Mouse (Mus musculus): ENCODE results near the gene Tpi1. TPM values are rescaled to one million over a fixed set of nuclear protein-coding genes. Genes with fewer than 3 reads are reported as not detected.

Tpi1 gene
- total RNA-seq, 2 experiments from 2014 or later: 2,224 to 2,391 TPM

DNA sequence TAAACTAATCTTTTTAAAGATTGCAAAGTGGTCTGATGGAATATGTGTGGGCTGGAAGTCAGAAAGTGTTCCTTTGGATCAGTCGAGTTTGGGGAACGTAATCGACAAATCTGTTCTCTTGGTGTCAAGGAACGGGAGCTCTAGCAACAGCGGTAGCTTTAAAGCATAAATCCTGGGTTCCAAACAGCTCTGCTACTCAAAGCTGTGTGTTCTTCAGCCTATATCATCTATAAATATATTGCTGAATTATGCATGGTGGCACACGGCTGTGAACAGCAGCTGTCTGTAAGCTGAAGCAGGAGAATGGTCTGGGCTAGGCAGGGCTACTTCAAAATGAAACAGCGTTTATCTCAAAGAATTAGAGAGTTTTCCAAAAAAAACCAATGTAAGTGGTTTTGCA lies 33.2 kb downstream of the Tpi1 start:
- Histone ChIP-seq H3K27ac (no peak overlapping the region), H3K4me3 (no peak overlapping the region)
- intact Hi-C loops (cut with DNase I): no loop called here
- no peak for DNase-seq
- TF ChIP-seq CTCF (IDR thresholded peaks at IDR 0.05): no peak

DNA sequence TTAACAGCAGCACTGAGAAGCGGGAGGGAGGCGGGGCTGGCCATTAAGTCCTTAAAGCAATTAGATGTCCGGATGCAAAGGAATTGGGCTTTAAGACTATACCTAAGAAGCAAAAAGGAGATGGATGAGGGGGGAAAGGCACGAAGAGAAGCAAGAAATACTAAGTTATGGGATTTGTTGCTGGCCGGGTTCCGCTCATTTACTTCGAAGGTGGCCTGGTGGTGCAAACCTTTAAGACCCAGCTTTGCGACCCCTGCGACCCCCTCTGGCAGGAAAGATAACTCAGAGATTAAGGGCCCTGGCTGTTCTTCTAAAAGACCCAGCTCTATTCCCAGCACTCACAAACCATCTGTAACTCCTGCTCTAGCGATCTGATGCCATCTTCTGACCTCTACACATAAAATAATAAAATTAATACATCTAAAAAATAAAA lies 34.1 kb downstream of the Tpi1 start:
- Histone ChIP-seq H3K27ac (peak overlapping the region; percentile 58; the same call in 1 of the 2 replicates), H3K4me3 (peak overlapping the region; percentile 57)
- intact Hi-C loops (cut with DNase I): no loop called here
- DNase-seq: no peak
- TF ChIP-seq CTCF (IDR thresholded peaks at IDR 0.05): no peak

DNA sequence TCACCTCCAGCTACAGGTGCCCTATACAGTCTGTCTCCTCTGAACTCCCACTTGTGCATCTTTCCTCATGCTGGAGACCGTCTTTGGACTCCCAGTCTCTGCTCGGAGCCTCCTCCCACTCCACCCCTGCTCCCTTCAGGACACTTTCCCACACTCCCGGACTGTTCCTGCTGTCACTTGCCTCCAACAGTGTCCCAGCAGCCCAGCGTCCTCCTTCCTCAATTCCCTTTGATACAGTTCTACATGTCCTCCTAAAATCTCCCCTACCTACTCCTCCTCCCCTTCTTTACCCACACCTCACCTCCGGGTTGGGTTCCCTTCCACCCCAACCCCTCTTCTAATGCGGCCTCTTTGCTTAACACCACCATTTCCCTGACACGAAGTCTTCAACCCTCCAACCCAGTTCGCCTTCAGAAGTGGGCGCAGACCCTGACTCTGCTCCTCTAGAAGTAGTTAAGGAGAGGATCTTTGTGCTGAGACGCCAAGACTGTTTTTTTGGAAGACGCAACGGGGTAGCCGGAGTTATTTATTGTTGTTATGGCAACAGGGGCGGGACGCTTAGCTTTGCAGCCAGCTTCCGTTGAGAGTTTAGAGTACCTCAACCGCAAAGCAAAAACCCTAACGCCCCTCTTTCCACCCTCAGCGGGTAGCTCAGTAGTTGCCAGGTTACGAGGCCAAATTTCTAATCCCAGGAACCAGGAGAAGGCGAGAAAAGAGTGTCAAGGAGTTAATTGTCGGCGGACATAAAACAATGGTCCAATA lies 34.7 kb downstream of the Tpi1 start, which contains the start of gene Lrrc23:
Lrrc23 (minus strand) TSS at position 506 of the 762 bp plus-strand sequence.
- Histone ChIP-seq H3K27ac (peak within 1 kb of the TSS; percentile 58), H3K4me3 (peak within 1 kb of the TSS; percentile 57)
- DNase-seq: no peak
- no peak for TF ChIP-seq CTCF (IDR thresholded peaks at IDR 0.05)
- intact Hi-C loops (cut with DNase I): no loop called here

DNA sequence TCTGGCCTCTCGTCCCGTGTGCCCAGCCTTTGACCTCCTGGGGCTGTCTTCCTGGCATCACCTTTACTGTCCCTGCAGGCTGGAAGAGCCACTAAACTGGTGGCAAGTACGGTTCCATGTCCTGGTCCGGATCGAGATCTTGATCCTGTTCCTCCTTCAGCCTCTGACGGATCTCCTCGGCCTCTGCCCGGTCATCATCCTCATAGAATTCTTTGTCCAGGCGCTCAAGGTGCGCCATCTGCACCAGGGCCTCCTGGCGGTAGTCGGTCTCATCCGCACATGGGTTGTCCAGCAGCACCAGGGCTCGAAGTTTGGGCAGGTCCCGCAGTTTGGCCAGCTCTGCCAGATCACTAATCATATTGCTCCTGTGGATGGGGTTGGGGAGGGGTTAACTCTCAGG lies 43.6 kb downstream of the Tpi1 start:
- TF ChIP-seq CTCF (IDR thresholded peaks at IDR 0.05): no peak
- no peak for DNase-seq
- intact Hi-C loops (cut with DNase I): no loop called here
- no peak overlapping the region for H3K4me3 ChIP-seq
- H3K27ac ChIP-seq: no peak overlapping the region

DNA sequence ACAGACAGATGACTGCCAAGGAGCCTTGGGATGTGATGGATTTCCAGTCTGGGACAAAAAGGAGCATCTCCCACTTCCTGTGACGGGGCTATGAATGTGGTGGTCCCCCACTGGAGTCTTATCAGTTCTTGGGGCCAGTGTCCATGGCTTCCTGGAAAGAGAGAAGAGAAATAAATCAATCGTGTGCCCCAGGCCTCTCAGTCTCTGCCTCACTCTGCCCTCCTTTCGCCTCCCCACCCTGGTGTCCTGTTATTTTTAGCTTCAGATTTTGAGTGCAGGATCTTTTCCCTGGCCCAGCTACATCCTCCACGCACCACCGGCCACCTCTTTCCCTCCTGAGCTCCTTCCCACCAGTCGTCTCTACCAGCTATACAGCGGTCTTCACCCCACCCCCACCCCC lies 44.1 kb downstream of the Tpi1 start:
- TF ChIP-seq CTCF (IDR thresholded peaks at IDR 0.05): no peak
- H3K4me3 ChIP-seq: peak overlapping the region; percentile 78
- intact Hi-C loops (cut with DNase I): no loop called here
- no peak for DNase-seq
- no peak overlapping the region; the same call in 1 of the 2 replicates for H3K27ac ChIP-seq

DNA sequence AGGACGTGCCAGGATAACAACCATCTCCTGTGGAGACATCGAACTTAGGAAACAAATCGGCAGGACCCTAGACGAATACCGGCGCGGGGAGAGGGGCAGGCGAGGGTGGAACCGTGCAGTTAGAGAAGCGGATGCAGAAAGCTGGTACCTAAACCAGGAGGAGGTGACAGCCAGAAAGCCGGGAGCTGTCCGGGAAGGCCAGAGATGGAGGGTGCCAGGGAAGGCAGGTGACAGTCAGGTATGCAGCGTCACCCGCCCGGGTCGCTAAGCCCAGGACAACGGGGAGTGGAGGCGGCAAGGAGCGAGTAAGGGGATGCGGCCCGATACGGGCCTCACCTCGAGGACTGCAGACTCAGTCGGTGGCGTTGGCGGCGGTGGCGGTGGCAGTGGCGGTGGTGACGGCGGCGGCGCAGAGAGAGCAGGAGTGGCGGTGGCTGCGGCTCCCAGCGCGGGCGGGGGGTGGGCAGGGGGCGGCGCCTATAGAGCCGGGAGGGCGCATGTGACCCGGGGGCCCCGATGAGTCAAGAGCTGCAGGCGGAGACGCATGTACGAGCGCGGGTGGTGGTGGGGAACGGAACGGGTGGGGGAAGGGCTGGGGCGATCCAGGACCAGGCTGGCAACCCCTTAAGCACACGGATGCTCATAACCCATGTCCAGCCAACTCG lies 44.9 kb downstream of the Tpi1 start, which contains the start of gene Eno2:
Eno2 (minus strand) TSS at position 573 of the 665 bp plus-strand sequence.
- Histone ChIP-seq H3K27ac (peak within 1 kb of the TSS; percentile 71), H3K4me3 (peak within 1 kb of the TSS; percentile 78)
- no peak for TF ChIP-seq CTCF (IDR thresholded peaks at IDR 0.05)
- intact Hi-C loops (cut with DNase I): loop anchor here (10.0 kb wide), 1 partner anchor 264 kb away; no protein-coding TSS in a partner anchor
- peak; percentile 61 for DNase-seq

DNA sequence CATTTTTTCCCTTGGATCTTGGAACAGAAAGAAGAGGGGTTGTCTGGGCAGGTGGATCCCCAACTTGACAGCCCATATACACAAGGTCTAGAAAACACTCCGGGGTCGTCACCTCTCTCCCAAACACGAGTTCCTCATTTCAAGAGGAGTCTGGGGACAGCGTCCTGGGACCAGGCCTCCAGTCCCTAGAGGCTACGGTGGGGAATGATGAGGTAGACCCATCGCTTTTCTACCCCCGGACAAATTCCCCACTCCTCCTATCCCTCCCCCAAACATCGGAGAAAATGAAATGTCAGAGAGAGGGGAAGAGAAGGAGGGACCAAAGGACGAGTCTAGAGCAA lies 45.4 kb downstream of the Tpi1 start:
- intact Hi-C loops (cut with DNase I): loop anchor here (10.0 kb wide), 1 partner anchor 264 kb away; no protein-coding TSS in a partner anchor
- DNase-seq: no peak
- H3K4me3 ChIP-seq: peak overlapping the region; percentile 78
- peak overlapping the region; percentile 71; the same call in 1 of the 2 replicates for H3K27ac ChIP-seq
- no peak for TF ChIP-seq CTCF (IDR thresholded peaks at IDR 0.05)

DNA sequence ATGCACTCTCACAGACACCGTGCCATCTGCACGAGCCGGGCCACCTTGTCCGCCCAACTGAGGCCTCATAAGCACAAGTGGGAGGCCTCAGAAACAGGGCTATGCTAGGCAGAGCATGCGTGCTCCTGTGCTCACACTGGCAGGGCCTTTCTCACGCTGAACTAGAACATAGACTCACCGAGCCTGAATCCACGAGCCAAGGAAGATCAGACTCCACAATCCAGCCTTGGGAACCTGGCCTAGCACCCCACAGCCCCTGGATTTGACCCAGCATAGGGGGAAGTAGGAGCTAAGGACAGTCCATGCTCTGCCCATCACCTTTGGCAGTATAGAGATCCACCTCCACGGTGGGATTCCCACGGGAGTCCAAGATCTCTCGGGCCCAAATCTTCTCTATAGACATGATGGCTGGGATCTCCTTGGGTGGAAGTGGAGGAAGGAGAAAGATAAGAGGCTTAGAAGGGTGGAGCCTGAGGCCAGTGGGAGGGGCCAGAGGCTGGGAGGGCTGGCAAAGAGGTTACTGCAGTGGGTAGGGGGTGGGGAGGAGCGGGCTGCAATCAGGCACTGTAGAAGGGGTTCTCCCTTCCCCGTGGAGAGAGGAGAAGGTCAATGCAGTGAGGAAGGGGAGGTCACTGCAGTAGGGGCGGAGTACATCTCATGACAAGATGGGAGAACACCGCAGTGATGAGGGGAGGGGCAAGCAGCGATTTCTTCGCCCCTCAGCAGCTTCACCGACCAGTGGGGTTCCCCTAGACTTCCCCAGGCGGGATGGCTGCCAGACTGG lies 46.0 kb downstream of the Tpi1 start:
- Histone ChIP-seq H3K27ac (peak overlapping the region; percentile 12; the same call in 1 of the 2 replicates), H3K4me3 (peak overlapping the region; percentile 78)
- intact Hi-C loops (cut with DNase I): loop anchor here (10.0 kb wide), 1 partner anchor 263 kb away; no protein-coding TSS in a partner anchor
- DNase-seq: no peak
- no peak for TF ChIP-seq CTCF (IDR thresholded peaks at IDR 0.05)

DNA sequence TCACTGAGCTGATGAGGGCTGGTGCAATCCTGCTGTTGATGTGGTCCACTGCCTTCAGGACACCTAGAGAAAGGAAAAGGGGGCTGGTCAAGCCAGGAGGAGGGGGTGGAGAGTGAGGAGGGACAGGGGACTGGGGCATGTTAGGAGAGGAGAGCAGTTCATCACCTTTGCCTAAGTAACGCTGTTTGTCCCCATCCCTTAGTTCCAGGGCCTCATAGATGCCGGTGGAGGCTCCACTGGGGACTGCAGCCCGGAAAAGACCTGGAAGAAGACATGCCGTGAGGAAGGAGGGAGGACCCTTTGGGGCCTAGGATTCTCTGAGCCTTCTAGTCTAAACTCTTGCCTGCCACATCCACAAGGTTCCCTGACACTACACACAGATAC lies 46.6 kb downstream of the Tpi1 start:
- no peak overlapping the region for H3K4me3 ChIP-seq
- no peak for DNase-seq
- TF ChIP-seq CTCF (IDR thresholded peaks at IDR 0.05): no peak
- intact Hi-C loops (cut with DNase I): loop anchor here (10.0 kb wide), 1 partner anchor 263 kb away; no protein-coding TSS in a partner anchor
- no peak overlapping the region for H3K27ac ChIP-seq

DNA sequence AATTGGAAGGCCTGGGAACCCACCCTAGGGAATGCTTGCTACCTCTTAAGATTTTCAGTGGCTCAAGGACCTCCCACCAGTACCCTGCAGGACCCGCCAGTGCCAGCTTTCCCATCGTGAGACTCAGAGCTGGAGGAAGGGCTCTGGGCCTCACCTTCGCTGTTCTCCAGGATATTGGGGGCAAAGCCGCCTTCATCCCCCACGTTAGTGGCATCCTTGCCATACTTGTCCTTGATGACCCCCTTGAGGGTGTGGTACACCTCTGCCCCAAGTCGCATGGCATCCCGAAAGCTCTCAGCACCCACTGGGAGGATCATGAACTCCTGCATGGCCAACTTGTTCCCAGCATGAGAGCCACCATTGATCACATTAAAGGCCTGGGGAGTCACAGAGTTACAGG lies 48.1 kb downstream of the Tpi1 start:
- Histone ChIP-seq H3K4me3 (no peak overlapping the region), H3K27ac (no peak overlapping the region)
- TF ChIP-seq CTCF (IDR thresholded peaks at IDR 0.05): no peak
- DNase-seq: no peak
- intact Hi-C loops (cut with DNase I): loop anchor here (10.0 kb wide), 1 partner anchor 261 kb away; no protein-coding TSS in a partner anchor

Other genes with a start within 250 kb of the Tpi1 start
- gene C1rb, start 244.0 kb downstream of the Tpi1 start, total RNA-seq (2021): 1 to 10 TPM in 1 of 2 experiments, under 1 TPM in 1; 0.36 to 1.2 TPM
- under 1 TPM; 0.31 to 0.39 TPM for gene C1s2, start 178.2 kb downstream of the Tpi1 start, total RNA-seq (2021)
- gene Lpcat3, start 151.3 kb downstream of the Tpi1 start, total RNA-seq (2021): 10 to 100 TPM; 14.6 to 19.0 TPM
- 10 to 100 TPM; 57.7 to 71.8 TPM for gene Emg1, start 102.1 kb downstream of the Tpi1 start, total RNA-seq (2021)
- gene Phb2, start 102.0 kb downstream of the Tpi1 start, total RNA-seq (2021): 100 to 1,000 TPM; 142 to 184 TPM
- gene Ptpn6, start 75.6 kb downstream of the Tpi1 start, total RNA-seq (2021): under 1 TPM; 0.61 to 0.87 TPM
- 100 to 1,000 TPM; 145 to 182 TPM for gene Grcc10, start 72.9 kb downstream of the Tpi1 start, total RNA-seq (2021)
- not detected for gene Gm45234, start 58.3 kb downstream of the Tpi1 start, total RNA-seq (2021)
- 10 to 100 TPM; 46.4 to 47.9 TPM for gene Atn1, start 57.8 kb downstream of the Tpi1 start, total RNA-seq (2021)
- 1 to 10 TPM; 1.2 to 2.0 TPM for gene Eno2, start 44.6 kb downstream of the Tpi1 start, total RNA-seq (2021)
- gene Lrrc23, start 34.6 kb downstream of the Tpi1 start, total RNA-seq (2021): under 1 TPM in 1 of 2 experiments, not detected in 1; 0.48 TPM
- 1 to 10 TPM; 2.0 to 2.5 TPM for gene Spsb2, start 5.6 kb downstream of the Tpi1 start, total RNA-seq (2021)
- 10 to 100 TPM; 43.4 to 50.1 TPM for gene Usp5, start 15.2 kb upstream of the Tpi1 start, total RNA-seq (2021)
- gene Cdca3, start 15.3 kb upstream of the Tpi1 start, total RNA-seq (2021): under 1 TPM; 0.26 to 0.31 TPM
- 1 to 10 TPM in 1 of 2 experiments, under 1 TPM in 1; 0.75 to 1.4 TPM for gene Gnb3, start 26.0 kb upstream of the Tpi1 start, total RNA-seq (2021)
- gene P3h3, start 43.5 kb upstream of the Tpi1 start, total RNA-seq (2021): 1 to 10 TPM; 4.1 to 7.1 TPM
- not detected for gene Gpr162, start 49.7 kb upstream of the Tpi1 start, total RNA-seq (2021)
- gene Cd4, start 73.9 kb upstream of the Tpi1 start, total RNA-seq (2021): not detected
- gene Lag3, start 97.4 kb upstream of the Tpi1 start, total RNA-seq (2021): under 1 TPM; 0.11 to 0.13 TPM
- 10 to 100 TPM; 65.5 to 99.4 TPM for gene Ptms, start 105.8 kb upstream of the Tpi1 start, total RNA-seq (2021)
- 100 to 1,000 TPM; 202 to 204 TPM for gene Mlf2, start 117.1 kb upstream of the Tpi1 start, total RNA-seq (2021)
- gene Cops7a, start 151.2 kb upstream of the Tpi1 start, total RNA-seq (2021): 100 to 1,000 TPM; 108 to 115 TPM
- under 1 TPM; 0.22 to 0.41 TPM for gene Pianp, start 182.4 kb upstream of the Tpi1 start, total RNA-seq (2021)
- gene Zfp384, start 194.8 kb upstream of the Tpi1 start, total RNA-seq (2021): 10 to 100 TPM; 24.4 to 28.0 TPM
- gene Ing4, start 225.5 kb upstream of the Tpi1 start, total RNA-seq (2021): 10 to 100 TPM; 26.8 to 28.3 TPM
- gene Acrbp, start 235.4 kb upstream of the Tpi1 start, total RNA-seq (2021): 1 to 10 TPM; 2.4 to 4.5 TPM